Mouse (Mus musculus) liver, embryonic 14.5 days (tissue): Measurements from ENCODE around the gene Polh. TPM values are rescaled to one million over a fixed set of nuclear protein-coding genes. Genes with fewer than 3 reads are reported as not detected.
A peak's percentile ranks its signal among the peaks of the same experiment; 100 is the strongest.

Experiments
- ATAC-seq: fragments of 200-750 bp; cut with Nextera tagmentation; 2 replicates; pipeline ENCODE4 v1.8.0; 2017; ENCODE audit warnings: moderate number of reproducible peaks, mild to moderate bottlenecking, moderate library complexity; ENCODE audit not compliant: insufficient read depth
- DNase-seq, 3 experiments: peaks; one replicate each; pipeline ENCODE4 v3.0.0-alpha.2; 2012 to 2013; ENCODE audit warnings: low read depth in 3 of 3, low spot score in 3 of 3
- H3K27ac ChIP-seq: fragments of 300-500 bp; sonication (generic); 2 replicates; pipeline ENCODE4 v1.5.1; 2014; ENCODE audit warnings: moderate library complexity, mild to moderate bottlenecking, control low read depth, inconsistent platforms
- H3K27me3 ChIP-seq: fragments of 300-500 bp; sonication (generic); 2 replicates; pipeline ENCODE4 v1.6.1; 2014; ENCODE audit warnings: mild to moderate bottlenecking, low read length, moderate library complexity; ENCODE audit not compliant: control insufficient read depth, insufficient read depth
- H3K36me3 ChIP-seq: fragments of 300-500 bp; sonication (generic); replicated peaks from 2 replicates; pipeline ENCODE4 v1.6.1; 2014; ENCODE audit warnings: low read depth; ENCODE audit not compliant: control insufficient read depth, insufficient read depth
- H3K4me1 ChIP-seq, 2 experiments: fragments of 200-500 bp in 1 of 2; fragments of 300-500 bp in 1 of 2; sonication (generic) in 1 of 2; replicated peaks; 2 replicates each; pipeline ENCODE4 v1.6.1; 2012 to 2014; ENCODE audit warnings: antibody characterized with exemption in 1 of 2, inconsistent platforms in 1 of 2, low read length in 1 of 2; ENCODE audit not compliant: control insufficient read depth in 2 of 2, insufficient read depth in 2 of 2
- H3K4me2 ChIP-seq: fragments of 300-500 bp; sonication (generic); 2 replicates; pipeline ENCODE4 v1.6.1; 2014; ENCODE audit warnings: low read depth, mild to moderate bottlenecking, control low read depth, moderate library complexity
- H3K4me3 ChIP-seq, 2 experiments: fragments of 200-500 bp in 1 of 2; fragments of 300-500 bp in 1 of 2; sonication (generic) in 1 of 2; 2 replicates each; pipeline ENCODE4 v1.5.1; 2012 to 2014; ENCODE audit warnings: low read depth in 2 of 2, low read length in 2 of 2, mild to moderate bottlenecking in 2 of 2, control low read depth in 1 of 2, inconsistent platforms in 1 of 2, moderate library complexity in 1 of 2; ENCODE audit not compliant: insufficient read depth in 1 of 2
- H3K9ac ChIP-seq: fragments of 300-500 bp; sonication (generic); replicated peaks from 2 replicates; pipeline ENCODE4 v1.6.1; 2014; ENCODE audit warnings: mild to moderate bottlenecking, control low read depth, moderate library complexity
- H3K9me3 ChIP-seq: fragments of 300-500 bp; sonication (generic); 2 replicates; pipeline ENCODE4 v1.6.1; 2016; ENCODE audit warnings: low read length, mixed read lengths; ENCODE audit not compliant: control insufficient read depth
- CTCF ChIP-seq: IDR thresholded peaks from 2 replicates; pipeline ENCODE4 v1.5.1; 2016; ENCODE audit warnings: antibody characterized with exemption, low read depth, control low read depth
- EP300 ChIP-seq: IDR thresholded peaks from 2 replicates; pipeline ENCODE4 v1.6.1; 2016; ENCODE audit warnings: antibody characterized with exemption, low read depth
- WGBS: fragments of 180-500 bp; shearing (Covaris S2); extraction: QIAGEN DNeasy Blood & Tissue Kit; methylation state at CpG from one replicate; pipeline ENCODE4 v1.1.7; 2014; ENCODE audit not compliant: insufficient replicate concordance; 5-methylcytosine and 5-hydroxymethylcytosine counted together
- polyA plus RNA-seq, 2 experiments: library from polyadenylated mRNA; depleted of rRNA in 1 of 2; stranded (reverse) in 1 of 2; unstranded in 1 of 2; fragments of >200 nt; fragmentation: Nextera tagmentation in 1 of 2; extraction: Ambion mirVana in 1 of 2; gene quantifications; 2 replicates each; pipeline versions ENCODE4 v1.2.1 to v1.2.3; 2012 to 2014

Polh gene
- polyA plus RNA-seq, 2 experiments = 7.8 to 9.7 TPM

DNA sequence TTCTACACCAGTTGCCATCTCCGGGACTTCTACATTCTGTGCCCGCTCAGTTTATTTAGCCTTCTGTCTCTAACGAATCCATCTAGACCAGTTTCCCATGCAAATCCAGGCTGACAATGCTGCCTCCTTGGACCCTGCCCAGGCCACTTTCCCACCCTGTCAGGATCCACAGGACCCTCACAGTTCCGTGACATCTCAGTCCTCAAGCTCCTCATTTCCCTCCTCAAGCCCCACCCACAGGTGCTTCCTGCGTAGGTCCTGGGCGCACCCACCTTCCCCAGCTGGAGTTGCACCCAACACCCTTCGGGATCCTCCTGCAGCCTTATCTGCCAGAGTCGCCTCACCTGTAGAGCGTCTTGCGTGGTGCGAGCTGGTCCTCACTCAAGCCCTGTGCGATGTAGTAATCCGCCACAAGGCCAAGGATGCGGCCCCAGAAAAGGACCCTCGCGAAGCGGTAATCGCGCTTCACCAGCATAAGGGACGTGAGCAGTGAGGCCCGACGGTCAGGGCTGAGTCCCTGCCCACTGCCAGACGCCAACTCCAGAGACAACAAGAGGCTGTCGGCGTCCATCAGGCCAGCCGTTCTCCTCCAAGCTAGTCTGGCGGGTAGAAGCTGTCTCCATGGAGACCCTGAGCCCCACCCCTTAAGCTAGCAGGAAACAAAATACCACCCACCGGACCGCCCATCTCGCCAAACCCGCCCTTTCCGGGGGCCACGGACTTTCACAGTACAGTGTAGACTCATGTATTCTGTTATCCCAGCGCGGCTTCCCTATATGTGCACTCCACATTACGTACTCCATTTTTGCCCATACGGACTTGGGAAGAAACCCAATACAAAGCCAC is 58.6 kb downstream of the Polh start, which contains the start of gene Rsph9:
Gene Rsph9 (minus strand): TSS at position 639 of the 846 bp plus-strand sequence.
- DNase-seq (peak; percentile 69 to 78 (median 72)), ATAC-seq (peak; percentile 92)
- Histone ChIP-seq H3K4me2 (peak within 1 kb of the TSS; percentile 64), H3K27ac (peak within 1 kb of the TSS; percentile 30), H3K9ac (peak within 1 kb of the TSS; percentile 56), H3K27me3 (no peaks in the 10 kb centered on the region), H3K36me3 (peaks cover 39% of the 10 kb centered on the region), H3K9me3 (no peaks in the 10 kb centered on the region), H3K4me3 (peak within 1 kb of the TSS; percentile 35 to 46), H3K4me1 (peaks cover 14 to 22% of the 10 kb centered on the region in 2 experiments)
- TF ChIP-seq CTCF = 0 out of 2 replicates have a peak, but pooled peaks have one; percentile 13
- TF ChIP-seq EP300 = no peak
- 8% methylated on average over 37 of the region's 37 CpGs for WGBS

DNA sequence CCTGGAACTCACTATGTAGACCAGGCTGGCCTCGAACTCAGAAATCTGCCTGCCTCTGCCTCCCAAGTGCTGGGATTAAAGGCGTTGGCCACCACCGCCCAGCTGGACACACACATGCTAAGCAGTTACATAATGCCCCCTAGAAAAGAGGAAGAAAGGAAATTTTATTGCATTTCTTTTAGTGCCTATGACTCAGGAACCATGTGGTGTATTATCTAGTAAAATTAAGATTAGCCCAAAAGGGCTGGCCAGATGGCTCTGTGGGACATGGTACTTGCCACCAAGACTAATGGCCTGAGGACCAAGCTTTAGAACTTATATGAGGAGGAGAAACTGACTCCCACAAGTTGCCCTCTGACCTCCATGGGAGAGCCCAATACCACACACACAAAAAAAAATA is 62.6 kb downstream of the Polh start:
- H3K4me3 ChIP-seq = no peak overlapping the region
- H3K27me3 ChIP-seq = no peaks in the 10 kb centered on the region
- no peak overlapping the region for H3K4me2 ChIP-seq
- no peak overlapping the region for H3K9ac ChIP-seq
- H3K4me1 ChIP-seq = peaks cover 17 to 25% of the 10 kb centered on the region in 2 experiments
- DNase-seq (no peak), ATAC-seq (no peak)
- H3K27ac ChIP-seq = no peak overlapping the region
- 63% methylated on average over 3 of the region's 3 CpGs for WGBS
- peaks cover 2% of the 10 kb centered on the region; the same call in 1 of the 2 replicates for H3K36me3 ChIP-seq
- no peaks in the 10 kb centered on the region for H3K9me3 ChIP-seq
- TF ChIP-seq EP300 (no peak), CTCF (no peak)

DNA sequence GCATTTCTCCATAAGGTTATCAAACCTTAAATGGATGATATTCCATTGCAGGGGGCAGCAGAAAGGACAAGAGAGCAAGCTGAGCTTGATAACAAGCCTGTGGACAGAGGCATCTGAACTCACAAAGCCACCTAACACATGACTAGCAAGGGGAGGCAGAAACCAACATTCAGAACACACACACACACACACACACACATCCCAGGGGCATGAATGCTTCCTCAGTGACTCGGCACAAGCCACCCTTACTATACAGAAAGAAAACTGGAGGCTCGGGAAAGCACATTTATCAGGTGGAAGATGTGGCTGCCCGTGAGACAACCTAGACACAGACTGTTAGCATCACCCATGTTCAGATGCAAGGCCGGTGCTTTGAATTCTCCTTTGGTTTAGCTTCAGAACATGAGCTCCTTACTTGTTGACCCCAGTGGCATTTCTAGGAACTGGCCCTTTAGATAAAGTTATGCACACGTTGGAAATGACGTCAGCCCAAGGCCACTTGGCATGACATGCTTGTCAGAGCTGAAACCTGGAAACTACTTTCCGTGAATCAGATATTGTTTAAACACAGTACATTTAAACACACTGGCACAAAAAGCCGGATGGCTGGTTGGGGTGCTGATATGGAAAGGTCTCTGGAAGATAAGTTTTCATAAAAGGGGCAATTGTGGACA is 63.7 kb downstream of the Polh start:
- TF ChIP-seq EP300 (no peak), CTCF (no peak)
- no peaks in the 10 kb centered on the region for H3K9me3 ChIP-seq
- peak; percentile 61; the same call in 1 of the 2 replicates for ATAC-seq
- H3K9ac ChIP-seq = no peak overlapping the region; the same call in 1 of the 2 replicates
- H3K4me3 ChIP-seq = no peak overlapping the region
- 19% methylated on average over 8 of the region's 8 CpGs for whole genome bisulfite sequencing
- H3K4me2 ChIP-seq = no peak overlapping the region
- H3K36me3 ChIP-seq = no peaks in the 10 kb centered on the region
- H3K27me3 ChIP-seq = no peaks in the 10 kb centered on the region
- no peak overlapping the region for H3K27ac ChIP-seq
- peaks cover 10 to 15% of the 10 kb centered on the region in 2 experiments for H3K4me1 ChIP-seq
- peak in 2 of 3 experiments; percentile 42 to 72 for DNase-seq

DNA sequence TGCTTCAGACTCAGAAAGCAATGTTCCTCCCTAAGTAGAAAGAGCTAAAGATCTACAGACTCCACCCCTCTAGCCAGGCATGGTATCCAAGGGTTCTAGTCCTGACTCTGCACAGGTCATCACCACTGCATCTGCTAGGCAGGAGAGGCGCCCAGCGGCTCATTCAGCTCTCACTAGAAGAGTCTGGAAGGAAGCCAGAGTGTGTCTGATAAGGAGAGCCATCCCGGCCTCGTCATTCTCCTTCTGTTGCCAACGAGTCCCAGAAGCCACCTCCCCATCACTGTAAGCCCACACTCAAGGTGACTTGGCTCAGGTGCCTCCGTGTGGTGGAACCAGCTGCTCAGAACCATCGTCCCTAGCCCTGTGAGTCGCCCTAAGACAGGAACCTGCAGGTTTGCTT is 69.6 kb downstream of the Polh start:
- Histone ChIP-seq H3K9ac (no peak overlapping the region), H3K27me3 (no peaks in the 10 kb centered on the region), H3K4me2 (no peak overlapping the region), H3K4me1 (0 out of 4 replicates have a peak, but pooled peaks cover 0 to 4% of the 10 kb centered on the region in 2 experiments), H3K27ac (no peak overlapping the region), H3K9me3 (no peaks in the 10 kb centered on the region), H3K36me3 (peaks cover 5% of the 10 kb centered on the region), H3K4me3 (no peak overlapping the region)
- TF ChIP-seq CTCF = no peak
- TF ChIP-seq EP300 = no peak
- DNase-seq = no peak
- 36% methylated on average over 8 of the region's 8 CpGs for WGBS
- ATAC-seq = peak; percentile 34; the same call in 1 of the 2 replicates
